Comparison of ENCODE assay signal across 10 mouse cellular contexts in the genomic region with DNA sequence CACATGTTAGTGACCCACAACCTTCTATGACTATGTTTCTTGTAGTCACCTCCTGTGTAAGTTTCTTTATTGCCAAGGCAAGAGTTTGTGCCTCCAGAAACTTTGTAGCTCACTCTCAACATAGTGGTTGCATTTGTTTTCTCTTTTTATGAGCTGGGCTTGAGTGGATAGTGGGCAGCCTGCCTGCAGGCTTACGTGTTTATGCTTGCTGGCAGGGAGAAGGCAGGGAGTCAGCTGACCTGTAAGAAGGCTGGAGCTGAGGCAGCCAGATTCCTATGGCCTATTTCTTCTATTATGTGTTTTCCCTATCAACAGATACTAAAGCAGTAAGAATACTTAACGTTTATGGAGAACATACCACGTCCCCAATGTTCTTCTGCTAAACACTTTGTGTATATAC.
DNase-seq lines count a peak whose midpoint lies in the region.
"Had no signal": no experiment of that assay in that cellular context is flagged by ENCODE, and none has a peak within 500 bp of the region (broad histone marks: within the 10 kb centered on the region; RNA-seq: fewer than 3 reads in every experiment).

No protein-coding gene starts in this region.

- DNase-seq in cerebellum, postnatal 25 days = peak; percentile 34 to 62
- no peak for DNase-seq in cerebellum, adult 18-20 months
- DNase-seq in adrenal gland, postnatal 25 days = peak; percentile 64
- peak; percentile 36 to 70 for DNase-seq in kidney, adult 8-10 months
- DNase-seq in lung, postnatal 14 days = peak; percentile 67
- DNase-seq in spleen, postnatal 36 days (ENCODE audit: low spot score in 2 of 2) = no peak
- DNase-seq in layer of hippocampus, postnatal 25 days (ENCODE audit: extremely low spot score in 1 of 2, low spot score in 1 of 2) = no peak
- DNase-seq in spleen, postnatal 4 days (ENCODE audit: low spot score in 2 of 2) = no peak
- DNase-seq: B cell, adult 2 months; left cerebral cortex, postnatal 4 days had no signal

Comparison
In these comparisons a context has a peak if more than half of its experiments do, and no peak if none do; other contexts are left out.
1. DNase-seq: peak in cerebellum, postnatal 25 days (2 of 2), adrenal gland, postnatal 25 days (single experiment), kidney, adult 8-10 months (2 of 2) and lung, postnatal 14 days (single experiment); none in cerebellum, adult 18-20 months (0 of 2), spleen, postnatal 36 days (0 of 2), layer of hippocampus, postnatal 25 days (0 of 2) and spleen, postnatal 4 days (0 of 2).